Comparison of ENCODE assay signal across 12 mouse cellular contexts in the genomic region with DNA sequence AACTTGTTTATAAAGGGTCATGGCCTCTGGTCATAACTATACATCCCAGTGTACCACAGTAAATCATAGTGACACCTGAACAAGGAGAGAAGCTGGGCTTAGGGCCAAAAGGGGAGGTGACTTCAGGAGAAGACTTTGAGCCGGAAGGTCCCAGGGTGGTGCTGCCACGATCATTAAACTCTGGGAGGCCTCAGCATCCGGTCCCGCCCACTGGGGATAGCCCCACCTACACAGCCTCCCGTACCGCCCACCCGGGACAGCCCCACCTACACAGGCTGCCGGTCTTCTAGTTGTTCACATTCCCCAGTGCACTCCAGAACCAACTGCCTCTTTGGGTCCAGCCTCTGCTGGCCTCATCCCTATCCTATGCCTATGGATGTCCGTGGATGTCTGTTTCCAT. TPM values are rescaled to one million over a fixed set of nuclear protein-coding genes. Genes with fewer than 3 reads are reported as not detected.
A peak's percentile ranks its signal among the peaks of the same experiment; 100 is the strongest.
DNase-seq lines count a peak whose midpoint lies in the region; ATAC-seq and TF ChIP-seq lines count a peak whose summit lies in the region.
"Had no signal": no experiment of that assay in that cellular context is flagged by ENCODE, and none has a peak within 500 bp of the region (broad histone marks: within the 10 kb centered on the region; RNA-seq: fewer than 3 reads in every experiment).

A gene (plus strand): TSS at position 297 of the 400 bp plus-strand sequence.

- WGBS in limb, embryonic 15.5 days = 59% methylated on average over 9 of the region's 9 CpGs
- WGBS in limb, embryonic 10.5 days = 61% methylated on average over 9 of the region's 9 CpGs
- 63% methylated on average over 9 of the region's 9 CpGs for WGBS in embryonic facial prominence, embryonic 15.5 days
- 17% methylated on average over 9 of the region's 9 CpGs for WGBS in small intestine, adult 2 months

- H3K36me3 ChIP-seq in limb, embryonic 15.5 days = no peaks in the 10 kb centered on the region
- no peaks in the 10 kb centered on the region for H3K36me3 ChIP-seq in limb, embryonic 10.5 days
- H3K36me3 ChIP-seq in embryonic facial prominence, embryonic 15.5 days = no peaks in the 10 kb centered on the region
- no peaks in the 10 kb centered on the region for H3K36me3 ChIP-seq in small intestine, adult 2 months (ENCODE audit: control insufficient read depth, insufficient read depth, low read length)
- H3K36me3 ChIP-seq: limb, embryonic 13.5 days had no signal

- DNase-seq in limb, embryonic 10.5 days (ENCODE audit: low spot score) = no peak
- peak; percentile 56 to 76 for DNase-seq in kidney, postnatal 36 days
- DNase-seq in T-cell, adult 2 months (ENCODE audit: low spot score) = no peak
- no peak for DNase-seq in adipocyte (ENCODE audit: low spot score)

- no peak within 1 kb of the TSS for H3K4me3 ChIP-seq in limb, embryonic 15.5 days
- H3K4me3 ChIP-seq in limb, embryonic 10.5 days = no peak within 1 kb of the TSS
- H3K4me3 ChIP-seq in embryonic facial prominence, embryonic 15.5 days (replicated peaks) = no peak within 1 kb of the TSS
- peak within 1 kb of the TSS; percentile 50 for H3K4me3 ChIP-seq in small intestine, adult 2 months (ENCODE audit: low read depth, low read length)
- H3K4me3 ChIP-seq: erythroblast, embryonic 14.5 days; limb, embryonic 13.5 days had no signal

- 0 out of 2 replicates have a peak, but pooled peaks have one; percentile 7 for ATAC-seq in limb, embryonic 15.5 days (ENCODE audit: insufficient number of reproducible peaks, low FRiP score, low TSS enrichment, low read depth)
- peak; percentile 76 for ATAC-seq in embryonic facial prominence, embryonic 15.5 days (ENCODE audit: insufficient number of reproducible peaks, low FRiP score, low TSS enrichment, low read depth)
- ATAC-seq in monocyte, adult 5-6 weeks (replicated peaks; ENCODE audit: insufficient number of reproducible peaks, low FRiP score, low TSS enrichment, poor library complexity, severe bottlenecking) = no peak

- peaks cover 9% of the 10 kb centered on the region for H3K4me1 ChIP-seq in limb, embryonic 15.5 days
- H3K4me1 ChIP-seq in limb, embryonic 10.5 days = peaks cover 13% of the 10 kb centered on the region
- peaks cover 5% of the 10 kb centered on the region; the same call in 1 of the 2 replicates for H3K4me1 ChIP-seq in embryonic facial prominence, embryonic 15.5 days
- H3K4me1 ChIP-seq in small intestine, adult 2 months (ENCODE audit: control insufficient read depth, insufficient read depth, insufficient read length, low read length) = peaks cover 13% of the 10 kb centered on the region; the same call in 1 of the 2 replicates

- no peaks in the 10 kb centered on the region for H3K27me3 ChIP-seq in limb, embryonic 15.5 days
- H3K27me3 ChIP-seq in limb, embryonic 10.5 days (ENCODE audit: low read depth, poor library complexity, severe bottlenecking) = 0 out of 2 replicates have a peak, but pooled peaks cover 8% of the 10 kb centered on the region
- no peaks in the 10 kb centered on the region for H3K27me3 ChIP-seq in embryonic facial prominence, embryonic 15.5 days
- no peaks in the 10 kb centered on the region for H3K27me3 ChIP-seq in small intestine, adult 2 months (ENCODE audit: control insufficient read depth, insufficient read depth, low read length)

- TF ChIP-seq POLR2A in small intestine, adult 2 months (IDR thresholded peaks at IDR 0.05; ENCODE audit: low read depth, low read length) = no peak

- no peaks in the 10 kb centered on the region for H3K9me3 ChIP-seq in limb, embryonic 15.5 days
- no peaks in the 10 kb centered on the region for H3K9me3 ChIP-seq in limb, embryonic 10.5 days (replicated peaks)
- H3K9me3 ChIP-seq in embryonic facial prominence, embryonic 15.5 days (replicated peaks) = no peaks in the 10 kb centered on the region

- no peak for TF ChIP-seq CTCF in small intestine, adult 2 months (IDR thresholded peaks at IDR 0.05; ENCODE audit: extremely low read depth, insufficient read length, insufficient replicate concordance, low read depth, low read length)

- H3K9ac ChIP-seq in limb, embryonic 15.5 days = no peak within 1 kb of the TSS
- no peak within 1 kb of the TSS for H3K9ac ChIP-seq in embryonic facial prominence, embryonic 15.5 days
- H3K9ac ChIP-seq: hindbrain, embryonic 14.5 days; limb, embryonic 13.5 days had no signal

- no peak within 1 kb of the TSS for H3K27ac ChIP-seq in limb, embryonic 15.5 days
- H3K27ac ChIP-seq in limb, embryonic 10.5 days = no peak within 1 kb of the TSS
- H3K27ac ChIP-seq in embryonic facial prominence, embryonic 15.5 days (replicated peaks) = no peak within 1 kb of the TSS
- H3K27ac ChIP-seq in small intestine, adult 2 months (ENCODE audit: insufficient read depth, low read depth, low read length) = peak within 1 kb of the TSS; percentile 96
- H3K27ac ChIP-seq: hindbrain, embryonic 14.5 days; limb, embryonic 13.5 days had no signal

- H3K4me2 ChIP-seq in limb, embryonic 15.5 days = no peak within 1 kb of the TSS
- no peak within 1 kb of the TSS for H3K4me2 ChIP-seq in embryonic facial prominence, embryonic 15.5 days (replicated peaks)
- H3K4me2 ChIP-seq: hindbrain, embryonic 14.5 days; limb, embryonic 13.5 days had no signal

RNA-seq across cellular contexts. Expression of the gene that starts here (rescaled TPM):
- 0.12 TPM in 1 of 2 replicates, not detected in the other for polyA plus RNA-seq in limb, embryonic 15.5 days (2015; fragmentation: Nextera tagmentation; extraction: Ambion mirVana)
- 0.11 TPM in 1 of 2 replicates, not detected in the other for polyA plus RNA-seq in limb, embryonic 10.5 days (2016; fragmentation: Nextera tagmentation; extraction: Ambion mirVana)
- 0.11 TPM in 2 replicates for polyA plus RNA-seq in embryonic facial prominence, embryonic 15.5 days (2015; fragmentation: Nextera tagmentation; extraction: Ambion mirVana)
- polyA plus RNA-seq in small intestine, adult 2 months (2012; rRNA removed) = 81.3 and 223 TPM in 2 replicates
- total RNA-seq in monocyte, adult 5-6 weeks (2017) = not detected in 3 replicates
- total RNA-seq: gastrocnemius, postnatal 4 days had no signal
- polyA plus RNA-seq: erythroblast, embryonic 14.5 days; limb, embryonic 13.5 days had no signal

Comparison
In these comparisons a context has a peak if more than half of its experiments do, and no peak if none do; other contexts are left out.
1. RNA of the gene that starts here (polyA plus RNA-seq): 81.3 to 223 TPM in small intestine, adult 2 months; 0.12 TPM in limb, embryonic 15.5 days, 0.11 TPM in limb, embryonic 10.5 days and 0.11 TPM in embryonic facial prominence, embryonic 15.5 days; every median in the first group is over 10 times any median in the second.
2. Peak in ATAC-seq in limb, embryonic 15.5 days; RNA of the gene not detected or under 1 TPM.
3. Peak in ATAC-seq in embryonic facial prominence, embryonic 15.5 days; RNA of the gene not detected or under 1 TPM.
4. DNase-seq: peak in kidney, postnatal 36 days (2 of 2); none in limb, embryonic 10.5 days (single experiment), T-cell, adult 2 months (single experiment) and adipocyte (single experiment).